In the genomic region with DNA sequence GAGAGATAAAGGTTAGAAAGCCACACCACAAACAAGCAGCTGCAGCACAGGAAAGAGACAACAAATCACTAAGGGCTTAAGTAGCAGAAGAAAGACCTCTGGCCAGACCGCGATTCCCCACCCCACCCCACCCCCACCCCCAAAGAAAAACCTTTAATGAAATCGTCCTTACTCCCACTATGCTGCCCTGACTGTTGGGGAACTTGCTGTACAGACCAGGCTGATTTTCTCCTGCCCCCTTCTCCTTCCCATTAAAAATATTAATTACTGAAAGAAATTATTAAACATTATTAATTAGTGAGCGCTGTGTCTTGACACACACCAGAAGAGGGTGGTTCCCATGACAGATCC, we compare ENCODE assay signal across 11 mouse cellular contexts.
"Had no signal": no experiment of that assay in that cellular context is flagged by ENCODE, and none has a peak within 500 bp of the region (broad histone marks: within the 10 kb centered on the region; RNA-seq: fewer than 3 reads in every experiment).

No protein-coding gene starts in this region.

- H3K27ac ChIP-seq: left cerebral cortex, adult 2 months; liver, embryonic 14.5 days; neural tube, embryonic 15.5 days had no signal

- H3K9me3 ChIP-seq: neural tube, embryonic 15.5 days had no signal

- DNase-seq: kidney, adult 18-20 months; kidney, postnatal 14 days; liver; lung, adult 18-20 months; lung, postnatal 36 days; right cerebral cortex, adult 18-20 months; right cerebral cortex, postnatal 25 days; thymus, postnatal 36 days had no signal

- H3K27me3 ChIP-seq: neural tube, embryonic 15.5 days had no signal

- H3K4me2 ChIP-seq: neural tube, embryonic 15.5 days had no signal

- H3K4me3 ChIP-seq: left cerebral cortex, adult 2 months; neural tube, embryonic 15.5 days had no signal

- H3K9ac ChIP-seq: liver, embryonic 14.5 days; neural tube, embryonic 15.5 days had no signal

- H3K4me1 ChIP-seq: neural tube, embryonic 15.5 days had no signal

- H3K36me3 ChIP-seq: neural tube, embryonic 15.5 days had no signal
